Mouse (Mus musculus): ENCODE data around the gene Btnl4.
"Not testable (repeated sequence)": the region's sequence is repeated elsewhere in the genome, so short reads cannot be mapped to it uniquely, and the experiment has no call there.

Btnl4 gene

GRCm38 (mm10) chr17:34477238-34478013, at the start of gene Btnl4:
Gene Btnl4, minus strand, starts transcription at chr17:34477318.
- not testable (repeated sequence) for DNase-seq

- no peak for DNase-seq
Observed at GRCm38 (mm10) chr17:34519001-34519400, 41.9 kb upstream of the Btnl4 start.

GRCm38 (mm10) chr17:34518571-34518970, 41.5 kb upstream of the Btnl4 start:
- not testable (repeated sequence) for DNase-seq

- no peak for DNase-seq
Observed at GRCm38 (mm10) chr17:34517795-34518194, 40.7 kb upstream of the Btnl4 start.

- DNase-seq = no peak
Observed at GRCm38 (mm10) chr17:34517252-34517651, 40.1 kb upstream of the Btnl4 start, which contains the start of gene Btnl6. Gene Btnl6, minus strand, starts transcription at chr17:34517352.

GRCm38 (mm10) chr17:34516514-34516913, 39.4 kb upstream of the Btnl4 start:
- no peak for DNase-seq

GRCm38 (mm10) chr17:34511723-34512122, 34.6 kb upstream of the Btnl4 start:
- not testable (repeated sequence) for DNase-seq

- no peak for DNase-seq
Observed at GRCm38 (mm10) chr17:34507591-34507990, 30.5 kb upstream of the Btnl4 start.

- not testable (repeated sequence) for DNase-seq
Observed at GRCm38 (mm10) chr17:34497726-34498125, 20.6 kb upstream of the Btnl4 start.

- DNase-seq = not testable (repeated sequence)
Observed at GRCm38 (mm10) chr17:34497319-34497718, 20.2 kb upstream of the Btnl4 start.

- DNase-seq = no peak
Observed at GRCm38 (mm10) chr17:34496539-34496938, 19.4 kb upstream of the Btnl4 start.

- DNase-seq = not testable (repeated sequence)
Observed at GRCm38 (mm10) chr17:34495156-34495555, 18.0 kb upstream of the Btnl4 start.

- DNase-seq = no peak
Observed at GRCm38 (mm10) chr17:34492796-34493195, 15.7 kb upstream of the Btnl4 start.

- no peak for DNase-seq
Observed at GRCm38 (mm10) chr17:34476427-34476826, 691 bp downstream of the Btnl4 start.

GRCm38 (mm10) chr17:34475060-34475459, 2.1 kb downstream of the Btnl4 start:
- DNase-seq = no peak

GRCm38 (mm10) chr17:34470491-34470890, 6.6 kb downstream of the Btnl4 start:
- no peak for DNase-seq

GRCm38 (mm10) chr17:34465906-34466305, 11.2 kb downstream of the Btnl4 start:
- DNase-seq = not testable (repeated sequence)

GRCm38 (mm10) chr17:34459255-34459654, 17.9 kb downstream of the Btnl4 start:
- no peak for DNase-seq

GRCm38 (mm10) chr17:34457668-34458067, 19.4 kb downstream of the Btnl4 start:
- no peak for DNase-seq

GRCm38 (mm10) chr17:34448473-34449041, 28.6 kb downstream of the Btnl4 start:
- no peak for DNase-seq

GRCm38 (mm10) chr17:34441990-34442389, 35.1 kb downstream of the Btnl4 start:
- DNase-seq = no peak

GRCm38 (mm10) chr17:34439795-34440194, 37.3 kb downstream of the Btnl4 start:
- peak; percentile 23 for DNase-seq

GRCm38 (mm10) chr17:34438588-34438987, 38.5 kb downstream of the Btnl4 start:
- no peak for DNase-seq

GRCm38 (mm10) chr17:34437606-34438005, 39.5 kb downstream of the Btnl4 start:
- DNase-seq = no peak

All from cerebellum, adult 9-10 months (tissue).